Mouse (Mus musculus) lung, postnatal 0 days (tissue): ENCODE measurements at regions not wholly inside any gene's neighbourhood (a gene's known extent, or its start where the extent isn't known, plus 50 kb on each side); places are given as distances from the start of the nearest gene placed in this dataset.

ENCODE experiments used
- ATAC-seq: fragments of 200-750 bp; cut with Nextera tagmentation; 2 replicates; pipeline ENCODE4 v1.8.0; 2017; ENCODE audit warnings: moderate library complexity
- DNase-seq: peaks from one replicate; pipeline ENCODE4 v3.0.0-alpha.2; 2016; ENCODE audit warnings: low spot score
- H3K27ac ChIP-seq: fragments of 300-500 bp; sonication (generic); 2 replicates; pipeline ENCODE4 v1.5.1; 2014; ENCODE audit warnings: antibody characterized with exemption, mild to moderate bottlenecking, low read length, mixed read lengths
- H3K27me3 ChIP-seq: fragments of 300-500 bp; sonication (generic); replicated peaks from 2 replicates; pipeline ENCODE4 v1.6.1; 2014; ENCODE audit warnings: low read length, mixed read lengths; ENCODE audit not compliant: insufficient read depth
- H3K36me3 ChIP-seq: fragments of 300-500 bp; sonication (generic); 2 replicates; pipeline ENCODE4 v1.6.1; 2014; ENCODE audit warnings: low read length, mixed read lengths; ENCODE audit not compliant: insufficient read depth
- H3K4me1 ChIP-seq: fragments of 300-500 bp; sonication (generic); 2 replicates; pipeline ENCODE4 v1.6.1; 2014; ENCODE audit warnings: antibody characterized with exemption, low read depth, low read length, mixed read lengths; ENCODE audit not compliant: insufficient read depth
- H3K4me2 ChIP-seq: fragments of 300-500 bp; sonication (generic); replicated peaks from 2 replicates; pipeline ENCODE4 v1.6.1; 2014; ENCODE audit warnings: low read depth, mild to moderate bottlenecking, low read length, moderate library complexity, mixed read lengths
- H3K4me3 ChIP-seq: fragments of 300-500 bp; sonication (generic); 2 replicates; pipeline ENCODE4 v1.5.1; 2014; ENCODE audit warnings: low read depth, low read length
- H3K9ac ChIP-seq: fragments of 300-500 bp; sonication (generic); replicated peaks from 2 replicates; pipeline ENCODE4 v1.6.1; 2014; ENCODE audit warnings: low read depth, mild to moderate bottlenecking
- H3K9me3 ChIP-seq: fragments of 300-500 bp; sonication (generic); 2 replicates; pipeline ENCODE4 v1.6.1; 2016; ENCODE audit warnings: low read length, mixed read lengths
- CTCF ChIP-seq: IDR thresholded peaks from 2 replicates; pipeline ENCODE4 v1.5.1; 2016; ENCODE audit warnings: antibody characterized with exemption, mild to moderate bottlenecking
- EP300 ChIP-seq: IDR thresholded peaks from 2 replicates; pipeline ENCODE4 v1.6.1; 2016; ENCODE audit warnings: antibody characterized with exemption, mild to moderate bottlenecking, control low read depth
- WGBS: fragments of 180-500 bp; shearing (Covaris S2); extraction: QIAGEN DNeasy Blood & Tissue Kit; methylation state at CpG from one replicate; pipeline ENCODE4 v1.1.7; 2014; 5-methylcytosine and 5-hydroxymethylcytosine counted together

GRCm38 (mm10) chr4:69898831-69899230 lies 511.4 kb downstream of the Cdk5rap2 start:
- no peak for DNase-seq
- H3K27me3 ChIP-seq: no peaks in the 10 kb centered on the region
- H3K9ac ChIP-seq: no peak overlapping the region
- H3K4me1 ChIP-seq: no peaks in the 10 kb centered on the region
- H3K4me3 ChIP-seq: no peak overlapping the region
- no peaks in the 10 kb centered on the region for H3K9me3 ChIP-seq
- H3K36me3 ChIP-seq: no peaks in the 10 kb centered on the region
- H3K4me2 ChIP-seq: no peak overlapping the region
- TF ChIP-seq EP300 (no peak), CTCF (no peak)
- H3K27ac ChIP-seq: no peak overlapping the region
- no peak for ATAC-seq
- 54% methylated on average over 1 of the region's 1 CpGs for WGBS

GRCm38 (mm10) chr4:69896111-69896510 lies 514.1 kb downstream of the Cdk5rap2 start:
- 51% methylated on average over 1 of the region's 1 CpGs for WGBS
- Histone ChIP-seq H3K9me3 (no peaks in the 10 kb centered on the region), H3K36me3 (no peaks in the 10 kb centered on the region), H3K4me1 (no peaks in the 10 kb centered on the region), H3K4me2 (no peak overlapping the region), H3K27ac (no peak overlapping the region), H3K4me3 (no peak overlapping the region), H3K27me3 (no peaks in the 10 kb centered on the region), H3K9ac (no peak overlapping the region)
- TF ChIP-seq EP300 (no peak), CTCF (no peak)
- ATAC-seq (no peak), DNase-seq (no peak)

DNA sequence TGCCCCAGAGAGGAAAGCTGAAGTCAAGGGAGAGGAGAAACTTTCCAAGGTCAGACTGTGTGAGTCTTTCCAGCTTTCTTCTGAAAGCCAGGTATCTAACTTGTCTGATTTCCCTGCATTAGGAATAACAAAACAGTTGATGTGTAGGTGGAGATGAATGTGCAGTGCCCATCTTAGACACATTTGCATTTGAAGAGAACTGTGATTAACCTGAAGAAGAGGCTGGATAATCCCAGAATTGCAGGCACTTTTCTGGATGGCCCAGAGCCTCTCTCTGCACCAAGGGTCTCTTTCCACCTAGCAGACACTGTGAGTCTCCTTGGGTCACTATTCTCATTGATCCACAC lies 517.4 kb downstream of the Cdk5rap2 start:
- TF ChIP-seq EP300 (no peak), CTCF (no peak)
- no peak overlapping the region for H3K9ac ChIP-seq
- H3K27me3 ChIP-seq: no peaks in the 10 kb centered on the region
- H3K4me1 ChIP-seq: no peaks in the 10 kb centered on the region
- H3K27ac ChIP-seq: no peak overlapping the region
- no peaks in the 10 kb centered on the region for H3K9me3 ChIP-seq
- H3K4me2 ChIP-seq: no peak overlapping the region
- DNase-seq (no peak), ATAC-seq (no peak)
- H3K36me3 ChIP-seq: no peaks in the 10 kb centered on the region
- H3K4me3 ChIP-seq: no peak overlapping the region

- Histone ChIP-seq H3K9ac (no peak overlapping the region), H3K4me1 (no peaks in the 10 kb centered on the region), H3K36me3 (no peaks in the 10 kb centered on the region), H3K27ac (no peak overlapping the region), H3K4me2 (no peak overlapping the region), H3K9me3 (no peaks in the 10 kb centered on the region), H3K27me3 (no peaks in the 10 kb centered on the region), H3K4me3 (no peak overlapping the region)
- ATAC-seq (no peak), DNase-seq (no peak)
- TF ChIP-seq EP300 (no peak), CTCF (no peak)
- WGBS: 58% methylated on average over 8 of the region's 8 CpGs
Measured at GRCm38 (mm10) chr4:69891898-69892828, 518.1 kb downstream of the Cdk5rap2 start.

- 60% methylated on average over 2 of the region's 2 CpGs for WGBS
- no peak overlapping the region for H3K9ac ChIP-seq
Measured at GRCm38 (mm10) chr4:69890655-69891054, 519.6 kb downstream of the Cdk5rap2 start.

DNA sequence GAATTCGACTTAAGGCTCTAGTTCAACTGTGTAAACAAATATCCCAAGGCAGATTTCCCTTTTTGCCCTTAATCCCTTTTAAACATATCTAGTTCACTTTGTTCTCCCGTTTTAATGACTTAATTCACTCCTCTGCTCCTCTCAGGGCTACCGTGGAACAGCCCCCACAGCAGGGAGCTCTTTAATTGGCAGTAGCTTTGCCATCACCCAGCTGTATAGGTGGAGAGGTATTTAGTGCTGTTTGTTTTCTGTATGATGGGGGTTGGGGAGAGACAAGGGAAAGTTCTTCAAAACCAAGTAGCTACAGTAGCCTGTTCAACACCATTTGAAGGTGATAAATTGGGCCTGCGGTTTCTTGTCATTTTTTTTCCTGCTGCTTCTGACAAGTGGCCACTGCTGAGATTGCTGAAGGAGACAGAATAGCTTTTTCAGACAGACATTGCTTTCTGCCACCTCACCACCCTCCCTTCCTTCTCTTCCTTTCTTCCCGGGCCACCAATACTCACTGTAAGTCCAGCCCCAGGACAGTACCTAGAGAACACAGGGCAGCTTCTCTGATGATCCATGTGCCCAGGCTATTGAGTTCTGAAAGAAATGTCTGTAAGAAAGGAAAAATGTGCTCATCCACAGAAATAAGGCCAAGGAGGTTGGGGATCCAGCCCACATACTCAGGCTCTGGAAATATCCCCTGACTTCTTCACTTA lies 520.2 kb downstream of the Cdk5rap2 start:
- TF ChIP-seq EP300 (no peak), CTCF (no peak)
- H3K9me3 ChIP-seq: no peaks in the 10 kb centered on the region
- H3K27ac ChIP-seq: no peak overlapping the region
- H3K36me3 ChIP-seq: no peaks in the 10 kb centered on the region
- H3K9ac ChIP-seq: no peak overlapping the region
- WGBS: 20% methylated on average over 5 of the region's 5 CpGs
- no peak overlapping the region for H3K4me2 ChIP-seq
- H3K27me3 ChIP-seq: no peaks in the 10 kb centered on the region
- H3K4me3 ChIP-seq: no peak overlapping the region
- H3K4me1 ChIP-seq: no peaks in the 10 kb centered on the region
- ATAC-seq: no peak
- DNase-seq: no peak

More at GRCm38 (mm10) chr4:69890655-69891054, 519.6 kb downstream of the Cdk5rap2 start:
- Histone ChIP-seq H3K36me3 (no peaks in the 10 kb centered on the region), H3K9me3 (no peaks in the 10 kb centered on the region), H3K27ac (no peak overlapping the region), H3K4me3 (no peak overlapping the region), H3K4me1 (no peaks in the 10 kb centered on the region), H3K4me2 (no peak overlapping the region), H3K27me3 (no peaks in the 10 kb centered on the region)
- DNase-seq (no peak), ATAC-seq (no peak)
- TF ChIP-seq EP300 (no peak), CTCF (no peak)
